Mouse (Mus musculus): Measurements from ENCODE around the gene Prss56.

Gene Prss56

GRCm38 (mm10) chr1:87185526-87185925 lies 2.4 kb downstream of the Prss56 start:
- no peak for DNase-seq (ENCODE audit: low spot score)

- no peak for DNase-seq (ENCODE audit: low spot score)
Measured at GRCm38 (mm10) chr1:87186261-87187036, 3.3 kb downstream of the Prss56 start.

- no peak for DNase-seq (ENCODE audit: low spot score)
Measured at GRCm38 (mm10) chr1:87187037-87187355, 3.9 kb downstream of the Prss56 start.

- no peak for DNase-seq (ENCODE audit: low spot score)
Measured at GRCm38 (mm10) chr1:87190429-87190828, 7.3 kb downstream of the Prss56 start, which contains the start of gene Chrnd. TSS of gene Chrnd (plus strand) at chr1:87190607.

- DNase-seq (ENCODE audit: low spot score): peak; percentile 45
Measured at GRCm38 (mm10) chr1:87197296-87197695, 14.2 kb downstream of the Prss56 start.

- no peak for DNase-seq (ENCODE audit: low spot score)
Measured at GRCm38 (mm10) chr1:87198119-87199065, 15.3 kb downstream of the Prss56 start.

GRCm38 (mm10) chr1:87200811-87201210 lies 17.7 kb downstream of the Prss56 start:
- no peak for DNase-seq (ENCODE audit: low spot score)

GRCm38 (mm10) chr1:87201848-87202247 lies 18.7 kb downstream of the Prss56 start:
- no peak for DNase-seq (ENCODE audit: low spot score)

- DNase-seq (ENCODE audit: low spot score): no peak
Measured at GRCm38 (mm10) chr1:87203779-87204178, 20.7 kb downstream of the Prss56 start.

GRCm38 (mm10) chr1:87204465-87204864 lies 21.4 kb downstream of the Prss56 start, which contains the start of gene Chrng:
TSS of gene Chrng (plus strand) at chr1:87204657.
- no peak for DNase-seq (ENCODE audit: low spot score)

- no peak for DNase-seq (ENCODE audit: low spot score)
Measured at GRCm38 (mm10) chr1:87205038-87205437, 21.9 kb downstream of the Prss56 start.

- no peak for DNase-seq (ENCODE audit: low spot score)
Measured at GRCm38 (mm10) chr1:87205502-87205901, 22.4 kb downstream of the Prss56 start.

- DNase-seq (ENCODE audit: low spot score): no peak
Measured at GRCm38 (mm10) chr1:87206339-87206738, 23.2 kb downstream of the Prss56 start.

- no peak for DNase-seq (ENCODE audit: low spot score)
Measured at GRCm38 (mm10) chr1:87211431-87211830, 28.3 kb downstream of the Prss56 start.

GRCm38 (mm10) chr1:87213735-87214704 lies 30.9 kb downstream of the Prss56 start, which contains the start of gene Eif4e2:
TSS of gene Eif4e2 (plus strand) at chr1:87213914.
- DNase-seq (ENCODE audit: low spot score): peak; percentile 90

- no peak for DNase-seq (ENCODE audit: low spot score)
Measured at GRCm38 (mm10) chr1:87214748-87215147, 31.6 kb downstream of the Prss56 start.

- no peak for DNase-seq (ENCODE audit: low spot score)
Measured at GRCm38 (mm10) chr1:87217938-87218337, 34.8 kb downstream of the Prss56 start.

- no peak for DNase-seq (ENCODE audit: low spot score)
Measured at GRCm38 (mm10) chr1:87225739-87226138, 42.6 kb downstream of the Prss56 start.

- DNase-seq (ENCODE audit: low spot score): no peak
Measured at GRCm38 (mm10) chr1:87226409-87227159, 43.5 kb downstream of the Prss56 start.

- no peak for DNase-seq (ENCODE audit: low spot score)
Measured at GRCm38 (mm10) chr1:87227160-87227550, 44.0 kb downstream of the Prss56 start.

- DNase-seq (ENCODE audit: low spot score): no peak
Measured at GRCm38 (mm10) chr1:87230606-87231005, 47.5 kb downstream of the Prss56 start.

All from ovary, adult 18-20 months (tissue).